Mouse (Mus musculus): Measurements from ENCODE around the gene Oaz2. TPM values are rescaled to one million over a fixed set of nuclear protein-coding genes. Genes with fewer than 3 reads are reported as not detected.

Oaz2 gene
- total RNA-seq, 1 experiment, result 51.5 TPM

DNA sequence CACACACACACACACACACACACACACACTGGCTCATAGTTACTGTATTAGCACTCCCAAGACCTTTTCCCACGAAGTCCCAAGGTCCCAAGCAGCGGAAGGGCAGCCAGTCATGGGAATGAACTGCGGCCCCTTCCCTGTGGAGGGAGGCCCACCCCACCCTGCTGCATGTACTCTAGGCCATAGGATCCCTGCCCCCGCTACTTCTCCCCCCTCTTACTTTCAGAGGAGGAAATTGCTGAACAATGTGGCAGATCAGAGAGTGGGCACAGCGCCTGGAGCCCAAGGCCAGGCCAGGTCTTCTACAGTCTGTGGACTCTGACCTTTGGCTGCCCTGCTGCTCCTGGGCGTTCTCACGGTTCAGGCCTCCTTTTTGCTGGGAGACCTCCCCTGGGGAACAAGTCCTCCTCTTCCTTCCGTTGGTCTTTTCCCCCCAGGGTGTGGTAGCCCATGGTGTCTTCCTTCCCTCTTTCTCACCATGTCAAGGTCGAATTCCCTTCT is 3.7 kb downstream of the Oaz2 start:
- in situ Hi-C loops (cut with MboI; ENCODE audit: low sequenced_read_pairs in 2 of 2, unreplicated experiment in 2 of 2), result no loop called here
- Histone ChIP-seq H3K27ac (ENCODE audit: insufficient read depth, low read depth, low read length, poor library complexity, severe bottlenecking) (peak overlapping the region; percentile 44), H3K9me3 (ENCODE audit: control insufficient read depth, insufficient read depth, low read depth, low read length) (no peaks in the 10 kb centered on the region), H3K9ac (ENCODE audit: insufficient read depth, low read depth, low read length, poor library complexity, severe bottlenecking) (peak overlapping the region; percentile 11; the same call in 1 of the 2 replicates), H3K4me3 (ENCODE audit: insufficient read depth in 1 of 2, low read depth in 1 of 2, low read length in 2 of 2, poor library complexity in 1 of 2, severe bottlenecking in 1 of 2) (0 out of 4 replicates have a peak overlapping the region, but pooled peaks of 1 of the 2 experiments have one; percentile 23), H3K36me3 (ENCODE audit: control insufficient read depth, insufficient read depth, low read length, poor library complexity, severe bottlenecking) (no peaks in the 10 kb centered on the region), H3K4me1 (ENCODE audit: control insufficient read depth in 2 of 2, insufficient read depth in 2 of 2, low read length in 2 of 2, poor library complexity in 1 of 2) (peaks cover 6 to 14% of the 10 kb centered on the region in 2 experiments; a peak in 3 of 4 replicates)
- peak; percentile 47 for DNase-seq (ENCODE audit: low read depth, low spot score)
- TF ChIP-seq HCFC1 (IDR thresholded peaks at IDR 0.05; ENCODE audit: borderline replicate concordance, insufficient read depth, low read length), result no peak
- no peak for TF ChIP-seq ZC3H11A (IDR thresholded peaks at IDR 0.05; ENCODE audit: borderline replicate concordance, low read depth, low read length)
- no peak for TF ChIP-seq ZNF384 (IDR thresholded peaks at IDR 0.05; ENCODE audit: low read depth, low read length)
- no peak for TF ChIP-seq MAFK (IDR thresholded peaks at IDR 0.05; ENCODE audit: insufficient read depth, low read depth, low read length)
- TF ChIP-seq CHD2 (IDR thresholded peaks at IDR 0.05; ENCODE audit: low read depth, low read length), result no peak

DNA sequence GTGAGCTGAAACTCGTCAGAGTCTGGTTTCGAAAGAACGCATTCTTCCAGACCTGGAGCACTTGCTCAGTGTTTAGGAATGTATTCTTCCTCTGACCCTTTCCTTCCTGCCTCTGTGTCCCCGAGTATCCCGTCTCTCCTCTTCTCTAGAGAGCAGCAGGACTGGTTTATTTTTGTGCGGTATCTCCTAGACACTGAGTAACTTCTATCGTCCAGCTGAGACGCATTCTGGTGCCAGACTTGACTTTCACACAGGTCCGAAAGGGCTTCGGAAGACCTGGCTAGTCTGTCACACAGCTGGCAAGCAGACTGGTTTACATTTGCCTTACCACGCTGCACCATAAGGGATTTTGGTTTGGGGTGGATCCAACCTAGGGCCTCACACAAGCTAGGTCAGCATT is 5.2 kb downstream of the Oaz2 start:
- Histone ChIP-seq H3K36me3 (ENCODE audit: control insufficient read depth, insufficient read depth, low read length, poor library complexity, severe bottlenecking) (no peaks in the 10 kb centered on the region), H3K9ac (ENCODE audit: insufficient read depth, low read depth, low read length, poor library complexity, severe bottlenecking) (no peak overlapping the region), H3K9me3 (ENCODE audit: control insufficient read depth, insufficient read depth, low read depth, low read length) (no peaks in the 10 kb centered on the region), H3K27ac (ENCODE audit: insufficient read depth, low read depth, low read length, poor library complexity, severe bottlenecking) (no peak overlapping the region), H3K4me3 (ENCODE audit: insufficient read depth in 1 of 2, low read depth in 1 of 2, low read length in 2 of 2, poor library complexity in 1 of 2, severe bottlenecking in 1 of 2) (no peak overlapping the region), H3K4me1 (ENCODE audit: control insufficient read depth in 2 of 2, insufficient read depth in 2 of 2, low read length in 2 of 2, poor library complexity in 1 of 2) (peaks cover 6 to 14% of the 10 kb centered on the region in 2 experiments; a peak in 3 of 4 replicates)
- TF ChIP-seq HCFC1 (IDR thresholded peaks at IDR 0.05; ENCODE audit: borderline replicate concordance, insufficient read depth, low read length) (no peak), MAFK (IDR thresholded peaks at IDR 0.05; ENCODE audit: insufficient read depth, low read depth, low read length) (no peak), CHD2 (IDR thresholded peaks at IDR 0.05; ENCODE audit: low read depth, low read length) (no peak), ZNF384 (IDR thresholded peaks at IDR 0.05; ENCODE audit: low read depth, low read length) (no peak), ZC3H11A (IDR thresholded peaks at IDR 0.05; ENCODE audit: borderline replicate concordance, low read depth, low read length) (no peak)
- no peak for DNase-seq (ENCODE audit: low read depth, low spot score)
- in situ Hi-C loops (cut with MboI; ENCODE audit: low sequenced_read_pairs in 2 of 2, unreplicated experiment in 2 of 2), result no loop called here

DNA sequence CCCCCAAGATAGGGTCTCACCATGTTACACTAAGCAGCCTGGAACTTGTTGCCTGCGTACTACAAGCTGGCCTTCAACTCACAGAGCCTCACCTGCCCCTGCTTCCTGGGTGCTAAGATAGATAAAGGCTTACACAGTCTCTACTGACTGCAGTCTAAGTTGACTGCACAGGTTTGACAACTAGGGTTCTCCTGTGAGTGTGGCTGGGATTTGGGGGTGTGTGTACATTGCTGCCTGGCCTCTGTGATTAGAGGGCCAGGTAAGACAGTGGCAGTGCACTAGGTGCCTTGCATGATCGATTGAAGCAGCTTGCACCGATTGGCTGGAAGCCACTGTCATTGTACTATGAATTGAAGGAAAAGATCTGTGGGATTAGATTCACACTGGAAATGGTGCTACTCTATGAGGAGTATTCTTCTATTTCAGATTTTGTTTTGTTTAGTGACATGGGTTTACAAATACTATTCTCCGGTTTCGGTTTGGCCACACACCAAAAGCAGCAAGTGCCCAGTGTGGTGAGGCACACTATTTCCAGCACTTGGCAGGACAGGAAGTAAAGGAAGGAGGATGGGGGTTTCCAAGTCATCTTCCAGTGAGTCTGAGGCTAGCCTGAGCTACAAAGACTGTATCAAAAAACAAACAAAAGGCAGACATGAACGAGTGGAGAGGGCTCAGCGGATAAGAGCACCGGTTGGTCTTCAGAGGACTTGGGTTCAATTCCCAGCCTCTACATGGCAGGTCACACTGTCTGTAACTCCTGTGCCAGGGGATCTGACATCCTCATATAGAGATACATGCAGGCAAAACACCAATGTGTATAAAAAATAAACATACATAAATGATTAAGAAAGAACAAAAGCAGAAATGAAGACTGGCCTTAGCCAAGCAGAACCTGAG is 7.9 kb downstream of the Oaz2 start:
- Histone ChIP-seq H3K4me3 (ENCODE audit: insufficient read depth in 1 of 2, low read depth in 1 of 2, low read length in 2 of 2, poor library complexity in 1 of 2, severe bottlenecking in 1 of 2) (peak overlapping the region in 1 of 2 experiments; percentile 69; a peak in 2 of 4 replicates), H3K36me3 (ENCODE audit: control insufficient read depth, insufficient read depth, low read length, poor library complexity, severe bottlenecking) (no peaks in the 10 kb centered on the region), H3K9me3 (ENCODE audit: control insufficient read depth, insufficient read depth, low read depth, low read length) (no peaks in the 10 kb centered on the region), H3K9ac (ENCODE audit: insufficient read depth, low read depth, low read length, poor library complexity, severe bottlenecking) (no peak overlapping the region), H3K27ac (ENCODE audit: insufficient read depth, low read depth, low read length, poor library complexity, severe bottlenecking) (no peak overlapping the region), H3K4me1 (ENCODE audit: control insufficient read depth in 2 of 2, insufficient read depth in 2 of 2, low read length in 2 of 2, poor library complexity in 1 of 2) (peaks cover 7 to 23% of the 10 kb centered on the region in 2 experiments)
- TF ChIP-seq ZC3H11A (IDR thresholded peaks at IDR 0.05; ENCODE audit: borderline replicate concordance, low read depth, low read length) (no peak), CHD2 (IDR thresholded peaks at IDR 0.05; ENCODE audit: low read depth, low read length) (no peak)
- in situ Hi-C loops (cut with MboI; ENCODE audit: low sequenced_read_pairs in 2 of 2, unreplicated experiment in 2 of 2), result no loop called here
- DNase-seq (ENCODE audit: low read depth, low spot score), result no peak

DNA sequence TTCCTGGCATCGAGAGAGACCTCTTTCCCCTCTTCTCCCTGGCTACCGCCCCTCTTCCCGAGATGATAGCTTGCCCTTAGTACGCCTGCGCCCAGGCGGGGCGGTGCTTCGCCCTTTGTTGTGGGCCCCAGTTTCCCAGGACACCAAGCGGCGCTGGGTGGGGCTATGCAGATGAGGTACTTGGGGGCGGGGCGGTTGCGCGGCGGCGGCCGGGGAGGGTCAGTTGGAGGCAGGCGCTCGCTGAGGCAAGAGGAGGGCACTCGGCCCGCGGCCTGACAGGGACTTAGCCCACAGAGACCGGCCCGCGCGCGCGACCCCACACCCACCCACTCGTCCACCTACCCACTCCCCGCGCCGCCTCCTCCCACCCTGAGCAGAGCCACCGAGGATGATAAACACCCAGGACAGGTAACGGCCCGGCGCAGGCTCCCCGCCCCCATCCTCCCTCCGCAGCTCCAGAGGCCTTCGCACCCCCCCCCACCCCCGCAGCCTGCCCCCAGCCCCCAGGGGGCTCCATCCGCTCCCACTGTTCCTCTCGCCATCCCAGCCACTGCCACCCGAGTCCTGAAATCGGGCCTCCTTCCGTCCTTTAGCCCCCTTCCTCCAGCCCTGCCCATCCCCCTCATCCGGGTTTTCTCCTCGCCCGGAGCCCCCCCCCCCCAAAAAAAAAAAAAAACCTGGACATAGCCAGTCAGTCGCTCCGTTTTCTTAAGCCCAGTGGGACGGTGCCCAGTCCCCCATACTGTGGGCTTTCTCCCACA is 8.7 kb downstream of the Oaz2 start:
- Histone ChIP-seq H3K36me3 (ENCODE audit: control insufficient read depth, insufficient read depth, low read length, poor library complexity, severe bottlenecking) (no peaks in the 10 kb centered on the region), H3K4me1 (ENCODE audit: control insufficient read depth in 2 of 2, insufficient read depth in 2 of 2, low read length in 2 of 2, poor library complexity in 1 of 2) (peaks cover 9 to 20% of the 10 kb centered on the region in 2 experiments), H3K9ac (ENCODE audit: insufficient read depth, low read depth, low read length, poor library complexity, severe bottlenecking) (peak overlapping the region; percentile 88), H3K4me3 (ENCODE audit: insufficient read depth in 1 of 2, low read depth in 1 of 2, low read length in 2 of 2, poor library complexity in 1 of 2, severe bottlenecking in 1 of 2) (peak overlapping the region; percentile 83 to 84), H3K9me3 (ENCODE audit: control insufficient read depth, insufficient read depth, low read depth, low read length) (no peaks in the 10 kb centered on the region), H3K27ac (ENCODE audit: insufficient read depth, low read depth, low read length, poor library complexity, severe bottlenecking) (peak overlapping the region; percentile 57; the same call in 1 of the 2 replicates)
- DNase-seq (ENCODE audit: low read depth, low spot score), result peak; percentile 92
- TF ChIP-seq ZNF384 (IDR thresholded peaks at IDR 0.05; ENCODE audit: low read depth, low read length) (no peak), HCFC1 (IDR thresholded peaks at IDR 0.05; ENCODE audit: borderline replicate concordance, insufficient read depth, low read length) (no peak), MAFK (IDR thresholded peaks at IDR 0.05; ENCODE audit: insufficient read depth, low read depth, low read length) (no peak), ZC3H11A (IDR thresholded peaks at IDR 0.05; ENCODE audit: borderline replicate concordance, low read depth, low read length) (no peak), CHD2 (IDR thresholded peaks at IDR 0.05; ENCODE audit: low read depth, low read length) (no peak)
- in situ Hi-C loops (cut with MboI; ENCODE audit: low sequenced_read_pairs in 2 of 2, unreplicated experiment in 2 of 2), result no loop called here
